Mouse (Mus musculus) megakaryocyte, embryonic 14.5 days (primary cell): ENCODE data around the gene Gm20422. TPM values are rescaled to one million over a fixed set of nuclear protein-coding genes. Genes with fewer than 3 reads are reported as not detected.

ENCODE experiments used
- H3K27me3 ChIP-seq: replicated peaks from 2 replicates; pipeline ENCODE3; 2012; ENCODE audit warnings: inconsistent platforms
- H3K36me3 ChIP-seq: replicated peaks from 2 replicates; pipeline ENCODE3; 2012; ENCODE audit warnings: low read length, inconsistent platforms, mixed read lengths
- H3K4me1 ChIP-seq: 2 replicates; pipeline ENCODE4 v1.6.1; 2012; ENCODE audit warnings: inconsistent platforms
- H3K4me3 ChIP-seq: replicated peaks from 2 replicates; pipeline ENCODE3; 2012; ENCODE audit warnings: moderate library complexity, mild to moderate bottlenecking, inconsistent platforms
- H3K9me3 ChIP-seq: 2 replicates; pipeline ENCODE4 v1.6.1; 2012; ENCODE audit warnings: inconsistent platforms
- FLI1 ChIP-seq: IDR thresholded peaks from 2 replicates; pipeline ENCODE4 v1.6.1; 2012; ENCODE audit warnings: low read length, inconsistent platforms, mixed read lengths
- GATA1 ChIP-seq: IDR thresholded peaks from 3 replicates; pipeline ENCODE4 v1.6.1; 2012; ENCODE audit warnings: mixed read lengths, low read length, inconsistent platforms, borderline replicate concordance
- polyA plus RNA-seq: library from polyadenylated mRNA; stranded (reverse); fragments of >175 nt; gene quantifications from 2 replicates; pipeline ENCODE4 v1.2.3, GENCODE M21; 2012; ENCODE audit warnings: low replicate concordance; ENCODE audit not compliant: insufficient read depth

Gene Gm20422
- polyA plus RNA-seq, 1 experiment: not detected

GRCm38 (mm10) chr8:69771221-69771620 is 3.5 kb downstream of the Gm20422 start:
- H3K27me3 ChIP-seq: no peaks in the 10 kb centered on the region
- TF ChIP-seq FLI1 (no peak), GATA1 (no peak)
- peaks cover 62% of the 10 kb centered on the region for H3K36me3 ChIP-seq
- peaks cover 11% of the 10 kb centered on the region for H3K9me3 ChIP-seq
- H3K4me1 ChIP-seq: peaks cover 33% of the 10 kb centered on the region
- H3K4me3 ChIP-seq: no peak overlapping the region

GRCm38 (mm10) chr8:69761814-69762445 is 12.8 kb downstream of the Gm20422 start:
- TF ChIP-seq GATA1: no peak
- no peak for TF ChIP-seq FLI1
- Histone ChIP-seq H3K36me3 (peaks cover 82% of the 10 kb centered on the region), H3K4me3 (no peak overlapping the region), H3K27me3 (no peaks in the 10 kb centered on the region), H3K9me3 (peaks cover 18% of the 10 kb centered on the region), H3K4me1 (peaks cover 18% of the 10 kb centered on the region)

GRCm38 (mm10) chr8:69758316-69758715 is 16.4 kb downstream of the Gm20422 start:
- TF ChIP-seq GATA1: no peak
- no peak for TF ChIP-seq FLI1
- H3K4me1 ChIP-seq: peaks cover 11% of the 10 kb centered on the region
- no peaks in the 10 kb centered on the region for H3K9me3 ChIP-seq
- H3K27me3 ChIP-seq: no peaks in the 10 kb centered on the region
- H3K36me3 ChIP-seq: peaks cover 59% of the 10 kb centered on the region
- no peak overlapping the region for H3K4me3 ChIP-seq

- H3K36me3 ChIP-seq: peaks cover 17% of the 10 kb centered on the region
- H3K4me3 ChIP-seq: no peak overlapping the region
- H3K9me3 ChIP-seq: no peaks in the 10 kb centered on the region
- TF ChIP-seq GATA1: no peak
- TF ChIP-seq FLI1: no peak
- H3K4me1 ChIP-seq: peaks cover 17% of the 10 kb centered on the region
- no peaks in the 10 kb centered on the region for H3K27me3 ChIP-seq
These were observed 22.2 kb downstream of the Gm20422 start for GRCm38 (mm10) chr8:69752437-69752836.

GRCm38 (mm10) chr8:69749544-69750454 is 24.9 kb downstream of the Gm20422 start, which contains the start of gene Zfp963:
Gene Zfp963 (minus strand): TSS chr8:69749970.
- Histone ChIP-seq H3K27me3 (no peaks in the 10 kb centered on the region), H3K4me1 (peaks cover 20% of the 10 kb centered on the region), H3K9me3 (no peaks in the 10 kb centered on the region), H3K4me3 (peak within 1 kb of the TSS; percentile 100), H3K36me3 (peaks cover 3% of the 10 kb centered on the region)
- no peak for TF ChIP-seq FLI1
- no peak for TF ChIP-seq GATA1

GRCm38 (mm10) chr8:69741231-69741630 is 33.5 kb downstream of the Gm20422 start:
- H3K4me3 ChIP-seq: no peak overlapping the region
- no peaks in the 10 kb centered on the region for H3K9me3 ChIP-seq
- no peaks in the 10 kb centered on the region; the same call in 1 of the 2 replicates for H3K4me1 ChIP-seq
- peaks cover 3% of the 10 kb centered on the region for H3K27me3 ChIP-seq
- no peak for TF ChIP-seq GATA1
- peaks cover 15% of the 10 kb centered on the region for H3K36me3 ChIP-seq

- no peaks in the 10 kb centered on the region for H3K9me3 ChIP-seq
- H3K27me3 ChIP-seq: peaks cover 3% of the 10 kb centered on the region
- H3K4me3 ChIP-seq: no peak overlapping the region
- no peaks in the 10 kb centered on the region; the same call in 1 of the 2 replicates for H3K4me1 ChIP-seq
- no peak for TF ChIP-seq FLI1
- TF ChIP-seq GATA1: no peak
- peaks cover 15% of the 10 kb centered on the region for H3K36me3 ChIP-seq
These were observed 33.9 kb downstream of the Gm20422 start for GRCm38 (mm10) chr8:69740763-69741162.

GRCm38 (mm10) chr8:69735495-69735894 is 39.2 kb downstream of the Gm20422 start:
- Histone ChIP-seq H3K9me3 (peaks cover 3% of the 10 kb centered on the region; the same call in 1 of the 2 replicates), H3K27me3 (peaks cover 3% of the 10 kb centered on the region), H3K4me3 (no peak overlapping the region), H3K36me3 (no peaks in the 10 kb centered on the region), H3K4me1 (no peaks in the 10 kb centered on the region)
- TF ChIP-seq GATA1 (no peak), FLI1 (no peak)

GRCm38 (mm10) chr8:69717232-69717580 is 57.5 kb downstream of the Gm20422 start:
- no peaks in the 10 kb centered on the region for H3K27me3 ChIP-seq
- H3K36me3 ChIP-seq: peaks cover 22% of the 10 kb centered on the region
- peaks cover 32% of the 10 kb centered on the region for H3K4me1 ChIP-seq
- 0 out of 2 replicates have a peak, but pooled peaks cover 2% of the 10 kb centered on the region for H3K9me3 ChIP-seq
- no peak for TF ChIP-seq GATA1
- no peak for TF ChIP-seq FLI1
- peak overlapping the region; percentile 99 for H3K4me3 ChIP-seq
